Mouse (Mus musculus) lung, embryonic 14.5 days (tissue): ENCODE data around the gene Taf1c. TPM values are rescaled to one million over a fixed set of nuclear protein-coding genes. Genes with fewer than 3 reads are reported as not detected.

Experiments
- ATAC-seq: fragments of 200-750 bp; cut with Nextera tagmentation; 2 replicates; pipeline ENCODE4 v1.8.0; 2017; ENCODE audit warnings: mild to moderate bottlenecking, moderate TSS enrichment, moderate library complexity; ENCODE audit not compliant: insufficient read depth
- DNase-seq: peaks from one replicate; pipeline ENCODE4 v3.0.0-alpha.2; 2015
- H3K27ac ChIP-seq: fragments of 300-500 bp; sonication (generic); 2 replicates; pipeline ENCODE4 v1.5.1; 2014; ENCODE audit warnings: low read depth, mild to moderate bottlenecking, moderate library complexity
- H3K27me3 ChIP-seq: fragments of 300-500 bp; sonication (generic); 2 replicates; pipeline ENCODE4 v1.6.1; 2014; ENCODE audit warnings: low read length, control low read depth; ENCODE audit not compliant: insufficient read depth
- H3K36me3 ChIP-seq: fragments of 300-500 bp; sonication (generic); 2 replicates; pipeline ENCODE4 v1.6.1; 2014; ENCODE audit warnings: control low read depth; ENCODE audit not compliant: insufficient read depth
- H3K4me1 ChIP-seq: fragments of 300-500 bp; sonication (generic); 2 replicates; pipeline ENCODE4 v1.6.1; 2014; ENCODE audit warnings: antibody characterized with exemption, control low read depth; ENCODE audit not compliant: insufficient read depth
- H3K4me2 ChIP-seq: fragments of 300-500 bp; sonication (generic); 2 replicates; pipeline ENCODE4 v1.6.1; 2014; ENCODE audit warnings: mild to moderate bottlenecking
- H3K4me3 ChIP-seq: fragments of 300-500 bp; sonication (generic); 2 replicates; pipeline ENCODE4 v1.5.1; 2014; ENCODE audit warnings: low read depth, low read length
- H3K9ac ChIP-seq: fragments of 300-500 bp; sonication (generic); 2 replicates; pipeline ENCODE4 v1.6.1; 2014
- H3K9me3 ChIP-seq: fragments of 300-500 bp; sonication (generic); 2 replicates; pipeline ENCODE4 v1.6.1; 2016; ENCODE audit warnings: low read depth, low read length, control low read depth
- CTCF ChIP-seq: IDR thresholded peaks from 2 replicates; pipeline ENCODE4 v1.5.1; 2016; ENCODE audit warnings: antibody characterized with exemption, low read depth
- WGBS: fragments of 180-500 bp; shearing (Covaris S2); extraction: QIAGEN DNeasy Blood & Tissue Kit; methylation state at CpG from one replicate; pipeline ENCODE4 v1.1.7; 2014; 5-methylcytosine and 5-hydroxymethylcytosine counted together
- polyA plus RNA-seq: library from polyadenylated mRNA; unstranded; fragments of >200 nt; fragmentation: Nextera tagmentation; extraction: Ambion mirVana; gene quantifications from 2 replicates; pipeline ENCODE4 v1.2.1, GENCODE M21; 2014

The Taf1c gene
- polyA plus RNA-seq, 1 experiment from 2014 or later = 10.4 TPM

GRCm38 (mm10) chr8:119639798-119640197 lies 34.8 kb upstream of the Taf1c start:
- no peak for TF ChIP-seq CTCF
- Histone ChIP-seq H3K4me3 (no peak overlapping the region), H3K27ac (no peak overlapping the region), H3K36me3 (no peaks in the 10 kb centered on the region), H3K9me3 (no peaks in the 10 kb centered on the region), H3K4me2 (no peak overlapping the region), H3K27me3 (peaks cover 6% of the 10 kb centered on the region; the same call in 1 of the 2 replicates), H3K4me1 (no peaks in the 10 kb centered on the region), H3K9ac (no peak overlapping the region)
- WGBS = 66% methylated on average over 7 of the region's 7 CpGs
- DNase-seq = no peak
- no peak for ATAC-seq

- no peak for TF ChIP-seq CTCF
- H3K9ac ChIP-seq = no peak overlapping the region
- no peaks in the 10 kb centered on the region for H3K9me3 ChIP-seq
- peaks cover 20% of the 10 kb centered on the region for H3K27me3 ChIP-seq
- no peak overlapping the region for H3K4me3 ChIP-seq
- ATAC-seq = no peak
- WGBS = 68% methylated on average over 6 of the region's 6 CpGs
- no peaks in the 10 kb centered on the region for H3K36me3 ChIP-seq
- DNase-seq = no peak
- no peak overlapping the region for H3K27ac ChIP-seq
- H3K4me1 ChIP-seq = no peaks in the 10 kb centered on the region
- no peak overlapping the region for H3K4me2 ChIP-seq
Measured at GRCm38 (mm10) chr8:119638261-119638660, 33.2 kb upstream of the Taf1c start.

GRCm38 (mm10) chr8:119637381-119637780 lies 32.4 kb upstream of the Taf1c start:
- Histone ChIP-seq H3K4me3 (no peak overlapping the region), H3K4me2 (no peak overlapping the region), H3K36me3 (no peaks in the 10 kb centered on the region), H3K27ac (no peak overlapping the region), H3K27me3 (peaks cover 29% of the 10 kb centered on the region), H3K9ac (no peak overlapping the region), H3K9me3 (no peaks in the 10 kb centered on the region), H3K4me1 (no peaks in the 10 kb centered on the region)
- no peak for TF ChIP-seq CTCF
- no peak for DNase-seq
- WGBS = 79% methylated on average over 4 of the region's 4 CpGs
- ATAC-seq = no peak

- H3K36me3 ChIP-seq = no peaks in the 10 kb centered on the region
- H3K4me3 ChIP-seq = no peak overlapping the region
- no peak for ATAC-seq
- no peak for DNase-seq
- H3K9ac ChIP-seq = no peak overlapping the region
- no peaks in the 10 kb centered on the region for H3K9me3 ChIP-seq
- WGBS = 57% methylated on average over 7 of the region's 7 CpGs
- no peak overlapping the region for H3K4me2 ChIP-seq
- peaks cover 32% of the 10 kb centered on the region for H3K27me3 ChIP-seq
- H3K4me1 ChIP-seq = no peaks in the 10 kb centered on the region
- no peak for TF ChIP-seq CTCF
- no peak overlapping the region for H3K27ac ChIP-seq
Measured at GRCm38 (mm10) chr8:119636766-119637165, 31.7 kb upstream of the Taf1c start.

- 58% methylated on average over 2 of the region's 2 CpGs for WGBS
- no peak overlapping the region for H3K9ac ChIP-seq
- ATAC-seq = no peak
Measured at GRCm38 (mm10) chr8:119635958-119636357, 30.9 kb upstream of the Taf1c start.

GRCm38 (mm10) chr8:119635378-119635777 lies 30.4 kb upstream of the Taf1c start, which contains the start of gene Kcng4:
Kcng4 (minus strand) TSS chr8:119635680.
- Histone ChIP-seq H3K27me3 (peaks cover 32% of the 10 kb centered on the region), H3K4me3 (no peak within 1 kb of the TSS), H3K9ac (0 out of 2 replicates have a peak within 1 kb of the TSS, but pooled peaks have one; percentile 20), H3K36me3 (no peaks in the 10 kb centered on the region), H3K9me3 (no peaks in the 10 kb centered on the region), H3K27ac (no peak within 1 kb of the TSS), H3K4me2 (no peak within 1 kb of the TSS), H3K4me1 (no peaks in the 10 kb centered on the region)
- ATAC-seq (no peak; the same call in 1 of the 2 replicates), DNase-seq (peak; percentile 17)
- 25% methylated on average over 6 of the region's 6 CpGs for WGBS
- no peak for TF ChIP-seq CTCF

More at GRCm38 (mm10) chr8:119635958-119636357, 30.9 kb upstream of the Taf1c start:
- H3K36me3 ChIP-seq = no peaks in the 10 kb centered on the region
- H3K27me3 ChIP-seq = peaks cover 32% of the 10 kb centered on the region
- TF ChIP-seq CTCF = no peak
- DNase-seq = no peak
- H3K4me2 ChIP-seq = no peak overlapping the region
- H3K9me3 ChIP-seq = no peaks in the 10 kb centered on the region
- no peak overlapping the region for H3K4me3 ChIP-seq
- no peak overlapping the region for H3K27ac ChIP-seq
- no peaks in the 10 kb centered on the region for H3K4me1 ChIP-seq

GRCm38 (mm10) chr8:119634616-119635336 lies 29.8 kb upstream of the Taf1c start:
- 29% methylated on average over 14 of the region's 14 CpGs for WGBS
- Histone ChIP-seq H3K4me1 (no peaks in the 10 kb centered on the region), H3K4me2 (no peak overlapping the region), H3K36me3 (no peaks in the 10 kb centered on the region), H3K9ac (no peak overlapping the region), H3K9me3 (no peaks in the 10 kb centered on the region), H3K4me3 (no peak overlapping the region), H3K27ac (no peak overlapping the region), H3K27me3 (peaks cover 32% of the 10 kb centered on the region)
- ATAC-seq (no peak), DNase-seq (peak; percentile 10)
- no peak for TF ChIP-seq CTCF
